Mouse (Mus musculus) kidney, postnatal 0 days (tissue): ENCODE data around the gene Ythdc1. TPM values are rescaled to one million over a fixed set of nuclear protein-coding genes. Genes with fewer than 3 reads are reported as not detected.

Source experiments
- ATAC-seq: fragments of 200-750 bp; cut with Nextera tagmentation; replicated peaks from 2 replicates; pipeline ENCODE4 v1.8.0; 2017; ENCODE audit warnings: low read depth, moderate number of reproducible peaks, moderate TSS enrichment, moderate library complexity; ENCODE audit not compliant: low FRiP score
- DNase-seq: peaks from one replicate; pipeline ENCODE4 v3.0.0-alpha.2; 2016; ENCODE audit warnings: low spot score
- H3K27ac ChIP-seq: fragments of 300-500 bp; sonication (generic); 2 replicates; pipeline ENCODE4 v1.5.1; 2014; ENCODE audit warnings: mild to moderate bottlenecking
- H3K27me3 ChIP-seq: fragments of 300-500 bp; sonication (generic); 2 replicates; pipeline ENCODE4 v1.6.1; 2014; ENCODE audit warnings: low read length, mixed read lengths; ENCODE audit not compliant: insufficient read depth
- H3K36me3 ChIP-seq: fragments of 300-500 bp; sonication (generic); 2 replicates; pipeline ENCODE4 v1.6.1; 2014; ENCODE audit warnings: low read length, mixed read lengths; ENCODE audit not compliant: insufficient read depth
- H3K4me1 ChIP-seq: fragments of 300-500 bp; sonication (generic); replicated peaks from 2 replicates; pipeline ENCODE4 v1.6.1; 2014; ENCODE audit warnings: antibody characterized with exemption, low read length, mixed read lengths; ENCODE audit not compliant: insufficient read depth
- H3K4me2 ChIP-seq: fragments of 300-500 bp; sonication (generic); 2 replicates; pipeline ENCODE4 v1.6.1; 2014; ENCODE audit warnings: mild to moderate bottlenecking, low read length, moderate library complexity, mixed read lengths
- H3K4me3 ChIP-seq: fragments of 300-500 bp; sonication (generic); replicated peaks from 2 replicates; pipeline ENCODE4 v1.5.1; 2014; ENCODE audit warnings: low read depth, low read length
- H3K9ac ChIP-seq: fragments of 300-500 bp; sonication (generic); 2 replicates; pipeline ENCODE4 v1.6.1; 2014; ENCODE audit warnings: low read depth, low read length
- H3K9me3 ChIP-seq: fragments of 300-500 bp; sonication (generic); replicated peaks from 2 replicates; pipeline ENCODE4 v1.6.1; 2016; ENCODE audit warnings: low read length, inconsistent platforms, mixed read lengths
- CTCF ChIP-seq: IDR thresholded peaks from 2 replicates; pipeline ENCODE4 v1.5.1; 2016; ENCODE audit warnings: antibody characterized with exemption, low read depth, mild to moderate bottlenecking, moderate library complexity
- WGBS: fragments of 180-500 bp; shearing (Covaris S2); extraction: QIAGEN DNeasy Blood & Tissue Kit; methylation state at CpG from one replicate; pipeline ENCODE4 v1.1.7; 2014; 5-methylcytosine and 5-hydroxymethylcytosine counted together
- polyA plus RNA-seq: library from polyadenylated mRNA; unstranded; fragments of >200 nt; fragmentation: Nextera tagmentation; extraction: Ambion mirVana; gene quantifications from 2 replicates; pipeline ENCODE4 v1.2.1, GENCODE M21; 2015

The Ythdc1 gene
- polyA plus RNA-seq, 1 experiment from 2014 or later: 32.0 TPM

- H3K9me3 ChIP-seq: no peaks in the 10 kb centered on the region
- ATAC-seq (no peak), DNase-seq (no peak)
- no peak for TF ChIP-seq CTCF
- no peak overlapping the region for H3K4me2 ChIP-seq
- WGBS: 25% methylated on average over 1 of the region's 1 CpGs
- H3K27ac ChIP-seq: no peak overlapping the region
- H3K4me3 ChIP-seq: no peak overlapping the region
- no peaks in the 10 kb centered on the region for H3K4me1 ChIP-seq
- no peaks in the 10 kb centered on the region for H3K36me3 ChIP-seq
- no peaks in the 10 kb centered on the region for H3K27me3 ChIP-seq
- no peak overlapping the region for H3K9ac ChIP-seq
Measured at GRCm38 (mm10) chr5:86857682-86858081, 53.7 kb downstream of the Ythdc1 start.

GRCm38 (mm10) chr5:86858336-86858735, 54.3 kb downstream of the Ythdc1 start:
- 58% methylated on average over 3 of the region's 3 CpGs for WGBS
- Histone ChIP-seq H3K27ac (no peak overlapping the region), H3K9me3 (no peaks in the 10 kb centered on the region), H3K4me1 (no peaks in the 10 kb centered on the region), H3K4me3 (no peak overlapping the region), H3K4me2 (no peak overlapping the region), H3K36me3 (no peaks in the 10 kb centered on the region), H3K9ac (no peak overlapping the region), H3K27me3 (no peaks in the 10 kb centered on the region)
- DNase-seq: no peak
- TF ChIP-seq CTCF: no peak
- no peak for ATAC-seq

- Histone ChIP-seq H3K9me3 (no peaks in the 10 kb centered on the region), H3K27me3 (no peaks in the 10 kb centered on the region), H3K4me3 (no peak overlapping the region), H3K4me2 (no peak overlapping the region), H3K27ac (no peak overlapping the region), H3K4me1 (no peaks in the 10 kb centered on the region), H3K9ac (no peak overlapping the region), H3K36me3 (no peaks in the 10 kb centered on the region)
- no peak for TF ChIP-seq CTCF
- 25% methylated on average over 1 of the region's 1 CpGs for WGBS
- ATAC-seq (no peak), DNase-seq (no peak)
Measured at GRCm38 (mm10) chr5:86871877-86872276, 67.9 kb downstream of the Ythdc1 start.

Other genes with a start within 250 kb of the Ythdc1 start
- gene Tmprss11f, start 171.8 kb upstream of the Ythdc1 start, polyA plus RNA-seq: 0.03 TPM in 1 of 2 replicates, not detected in the other
- not detected in 2 replicates for gene Tmprss11b, start 127.9 kb upstream of the Ythdc1 start, polyA plus RNA-seq
- 0.08 TPM in 1 of 2 replicates, not detected in the other for gene Tmprss11e, start 58.4 kb upstream of the Ythdc1 start, polyA plus RNA-seq
- gene Ugt2b34, start 102.7 kb downstream of the Ythdc1 start, polyA plus RNA-seq: 7.5 and 8.1 TPM in 2 replicates
- gene Ugt2b1, start 122.3 kb downstream of the Ythdc1 start, polyA plus RNA-seq: not detected in 2 replicates
- not detected in 2 replicates for gene Ugt2b35, start 196.6 kb downstream of the Ythdc1 start, polyA plus RNA-seq